Mouse (Mus musculus): ENCODE measurements around the gene Inafm2. TPM values are rescaled to one million over a fixed set of nuclear protein-coding genes. Genes with fewer than 3 reads are reported as not detected.

Inafm2 gene
- polyA plus RNA-seq, 1 experiment from 2014 or later, result 22.9 TPM

DNA sequence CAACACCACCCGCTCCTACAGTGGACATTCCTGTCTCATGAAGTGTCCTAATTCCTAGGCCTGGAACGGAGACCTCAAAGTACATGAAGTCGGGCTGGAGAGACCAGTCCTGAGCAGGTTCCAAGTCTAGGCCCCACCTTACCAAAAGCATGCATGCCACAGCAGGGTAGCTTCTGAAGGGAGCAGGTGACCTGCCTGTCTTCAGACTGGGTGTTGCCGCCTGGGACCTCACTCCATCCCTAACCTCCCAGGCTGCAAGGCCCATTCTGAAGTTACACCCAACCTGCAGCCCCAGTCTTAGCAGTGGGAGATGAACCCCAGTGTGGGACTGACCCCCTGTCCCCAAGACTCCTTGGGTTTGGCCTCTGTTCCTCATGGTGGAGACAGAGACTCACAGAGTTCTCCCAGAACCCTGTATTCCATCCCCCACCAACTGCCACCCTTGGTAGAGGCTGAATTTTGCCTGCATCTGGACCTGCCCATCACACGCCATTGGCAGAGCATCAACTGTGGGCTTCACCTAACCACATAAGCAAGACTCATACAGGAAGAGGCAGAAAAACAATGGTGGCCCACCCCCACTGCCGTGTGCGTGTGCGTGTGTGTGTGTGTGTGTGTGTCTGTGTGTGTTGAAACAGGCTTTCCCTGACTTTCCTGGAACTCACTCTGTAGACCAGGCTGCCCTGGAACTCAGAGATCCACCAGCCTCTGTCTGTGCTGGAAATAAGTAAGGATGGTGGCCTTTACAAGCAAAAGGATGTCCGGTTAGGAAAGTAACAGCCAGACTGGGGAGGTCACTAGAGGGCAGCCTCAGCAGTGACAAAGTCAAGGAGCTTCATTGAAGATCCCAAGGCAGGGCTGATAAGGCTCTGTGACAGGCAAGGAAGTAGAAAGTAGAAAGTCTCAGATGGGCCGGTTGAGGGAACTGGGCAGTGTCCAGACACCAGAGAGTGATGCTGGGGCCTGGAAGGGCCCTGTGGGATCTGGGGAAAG lies 20.8 kb downstream of the Inafm2 start:
- no peak overlapping the region; the same call in 1 of the 2 replicates for H3K27ac ChIP-seq
- WGBS, result 75% methylated on average over 10 of the region's 10 CpGs
- peaks cover 37% of the 10 kb centered on the region for H3K4me1 ChIP-seq (replicated peaks)
- no peak for DNase-seq (ENCODE audit: low spot score)
- H3K36me3 ChIP-seq, result no peaks in the 10 kb centered on the region
- H3K9me3 ChIP-seq, result no peaks in the 10 kb centered on the region
- peaks cover 37% of the 10 kb centered on the region for H3K27me3 ChIP-seq (ENCODE audit: insufficient read depth, poor library complexity, severe bottlenecking)
- no peak overlapping the region for H3K4me3 ChIP-seq

DNA sequence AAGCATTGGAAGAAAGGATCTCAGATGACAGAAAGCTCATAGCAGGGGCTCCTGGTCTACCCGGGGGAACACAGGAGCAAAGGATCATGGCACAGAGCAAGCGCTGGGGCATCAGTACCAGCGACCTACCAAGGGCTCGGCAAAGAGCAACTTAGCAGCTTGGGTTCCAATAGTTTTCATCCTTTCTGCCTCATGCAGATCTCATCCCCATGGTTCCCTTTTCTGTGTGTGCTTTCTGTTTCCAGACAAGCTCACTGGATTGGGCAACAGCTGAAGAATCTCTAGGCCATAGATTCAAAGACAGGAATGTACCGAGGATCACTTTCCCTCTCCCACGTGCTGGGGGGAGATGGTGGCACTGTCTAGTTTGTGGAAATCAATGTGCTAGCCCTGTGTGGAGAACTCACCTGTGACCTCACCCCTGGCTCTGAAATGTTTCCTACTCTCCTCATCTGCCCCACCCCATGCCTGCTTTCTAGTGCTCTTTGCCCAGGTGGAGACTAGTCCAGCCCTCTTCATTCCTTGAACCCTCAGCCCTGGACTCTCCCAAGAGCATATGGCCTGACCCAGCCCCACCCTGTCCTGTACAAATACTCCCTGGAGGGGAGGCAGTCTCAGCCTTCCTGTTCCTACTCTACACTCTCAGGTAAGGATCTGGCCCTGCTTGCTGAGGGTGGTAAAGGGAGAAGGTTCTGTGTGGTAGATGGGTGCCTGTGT lies 26.8 kb downstream of the Inafm2 start, which contains the start of gene Phgr1:
TSS of gene Phgr1 (plus strand) at position 612 of the 717 bp plus-strand sequence.
- DNase-seq (ENCODE audit: low spot score), result no peak
- WGBS, result 75% methylated on average over 6 of the region's 6 CpGs
- no peak within 1 kb of the TSS for H3K4me3 ChIP-seq
- H3K27me3 ChIP-seq (ENCODE audit: insufficient read depth, poor library complexity, severe bottlenecking), result no peaks in the 10 kb centered on the region
- no peak within 1 kb of the TSS for H3K27ac ChIP-seq
- H3K36me3 ChIP-seq, result no peaks in the 10 kb centered on the region
- no peaks in the 10 kb centered on the region for H3K9me3 ChIP-seq
- H3K4me1 ChIP-seq (replicated peaks), result 0 out of 2 replicates have a peak, but pooled peaks cover 2% of the 10 kb centered on the region

DNA sequence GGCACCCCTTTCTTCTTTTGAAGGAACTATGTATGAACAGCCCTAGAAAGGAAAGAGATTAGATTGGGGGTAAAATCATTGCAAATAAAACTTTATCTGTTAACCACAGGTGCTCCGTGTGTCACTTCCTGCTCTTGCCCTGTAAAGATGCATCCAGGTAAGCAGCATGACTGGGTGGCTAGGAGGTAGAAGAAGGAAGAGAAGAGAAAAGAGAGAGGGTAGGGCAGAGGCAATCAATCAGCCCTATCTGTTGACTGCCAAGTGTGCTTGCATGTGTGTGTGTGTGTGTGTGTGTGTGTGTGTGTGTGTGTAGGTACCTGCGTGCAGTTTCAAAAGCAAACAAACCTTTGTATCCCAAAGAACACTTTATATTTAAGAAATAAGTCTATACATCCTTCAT lies 29.0 kb downstream of the Inafm2 start:
- H3K27me3 ChIP-seq (ENCODE audit: insufficient read depth, poor library complexity, severe bottlenecking), result peaks cover 4% of the 10 kb centered on the region; the same call in 1 of the 2 replicates
- H3K27ac ChIP-seq, result no peak overlapping the region
- H3K4me3 ChIP-seq, result no peak overlapping the region
- H3K36me3 ChIP-seq, result no peaks in the 10 kb centered on the region
- DNase-seq (ENCODE audit: low spot score), result no peak
- H3K4me1 ChIP-seq (replicated peaks), result peaks cover 10% of the 10 kb centered on the region
- H3K9me3 ChIP-seq, result no peaks in the 10 kb centered on the region
- WGBS, result 89% methylated on average over 2 of the region's 2 CpGs

DNA sequence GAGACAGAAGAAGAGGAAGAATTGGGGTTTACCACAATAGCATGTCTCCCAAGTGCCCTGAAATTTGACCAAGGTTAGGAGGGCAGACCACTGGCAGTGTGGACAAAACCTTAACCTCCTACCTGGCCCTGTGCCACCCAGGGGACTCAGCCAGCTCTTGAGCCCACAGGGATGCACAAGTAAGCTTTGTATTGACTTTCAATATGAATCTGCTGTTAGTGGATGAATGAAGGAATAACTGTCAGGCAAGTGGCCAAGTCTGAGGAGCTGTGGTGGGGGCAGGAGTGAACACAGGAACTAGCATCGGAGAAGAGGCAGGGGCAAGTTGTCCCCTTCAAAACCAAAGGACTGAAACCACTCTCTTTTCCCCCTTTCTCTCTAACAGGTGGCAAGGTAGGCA lies 29.8 kb downstream of the Inafm2 start:
- 82% methylated on average over 1 of the region's 1 CpGs for WGBS
- DNase-seq (ENCODE audit: low spot score), result no peak

DNA sequence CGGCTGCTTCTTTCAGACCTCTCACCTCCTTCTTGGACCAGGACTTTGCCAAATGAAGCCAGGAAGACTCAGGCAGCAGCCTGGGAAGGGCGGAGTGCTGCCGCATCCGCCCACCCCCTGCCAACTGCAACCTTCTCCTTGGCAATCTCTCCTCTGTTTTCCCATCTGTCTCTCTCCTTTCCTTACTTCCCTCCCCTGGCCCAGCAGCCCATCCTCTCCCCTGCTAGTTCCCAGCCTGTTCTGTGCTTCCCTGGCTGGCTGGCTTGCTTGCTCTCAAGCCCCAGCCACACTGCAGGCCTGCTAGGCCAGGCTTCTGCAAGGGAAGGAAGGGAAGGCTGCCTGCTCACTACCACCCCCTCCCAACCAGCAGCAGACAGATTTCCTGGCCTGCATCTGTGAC lies 30.3 kb downstream of the Inafm2 start:
- Histone ChIP-seq H3K27me3 (ENCODE audit: insufficient read depth, poor library complexity, severe bottlenecking) (peaks cover 14% of the 10 kb centered on the region), H3K4me3 (no peak overlapping the region), H3K4me1 (replicated peaks) (peaks cover 18% of the 10 kb centered on the region), H3K36me3 (no peaks in the 10 kb centered on the region), H3K27ac (no peak overlapping the region), H3K9me3 (no peaks in the 10 kb centered on the region)
- DNase-seq (ENCODE audit: low spot score), result no peak
- WGBS, result 80% methylated on average over 4 of the region's 4 CpGs

More for the DNA sequence above, 29.8 kb downstream of the Inafm2 start:
- Histone ChIP-seq H3K36me3 (no peaks in the 10 kb centered on the region), H3K27me3 (ENCODE audit: insufficient read depth, poor library complexity, severe bottlenecking) (peaks cover 10% of the 10 kb centered on the region), H3K9me3 (no peaks in the 10 kb centered on the region), H3K4me3 (no peak overlapping the region), H3K27ac (no peak overlapping the region), H3K4me1 (replicated peaks) (peaks cover 18% of the 10 kb centered on the region)

DNA sequence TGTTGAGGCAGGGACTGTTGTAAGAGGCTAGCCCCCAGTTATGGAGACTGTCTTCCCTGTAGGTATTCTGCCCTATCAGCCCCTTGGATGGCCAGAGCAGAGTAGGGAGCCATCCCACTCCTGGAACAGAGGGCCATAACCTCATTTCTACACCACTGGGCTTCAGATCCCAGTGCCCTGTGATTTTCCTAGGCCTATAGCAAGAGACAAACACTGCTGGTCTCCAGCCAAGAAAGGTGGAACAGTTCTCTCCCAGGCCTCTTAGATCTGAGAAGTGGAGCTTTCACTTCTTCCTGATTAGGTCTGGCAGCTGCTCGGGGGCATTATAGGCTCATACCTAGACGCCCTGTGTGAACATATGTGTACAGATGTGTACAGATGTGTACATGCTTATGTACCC lies 30.7 kb downstream of the Inafm2 start:
- no peaks in the 10 kb centered on the region for H3K9me3 ChIP-seq
- H3K4me3 ChIP-seq, result no peak overlapping the region
- no peak overlapping the region for H3K27ac ChIP-seq
- H3K4me1 ChIP-seq (replicated peaks), result peaks cover 18% of the 10 kb centered on the region
- no peak for DNase-seq (ENCODE audit: low spot score)
- no peaks in the 10 kb centered on the region for H3K36me3 ChIP-seq
- peaks cover 17% of the 10 kb centered on the region for H3K27me3 ChIP-seq (ENCODE audit: insufficient read depth, poor library complexity, severe bottlenecking)
- 86% methylated on average over 2 of the region's 2 CpGs for WGBS

DNA sequence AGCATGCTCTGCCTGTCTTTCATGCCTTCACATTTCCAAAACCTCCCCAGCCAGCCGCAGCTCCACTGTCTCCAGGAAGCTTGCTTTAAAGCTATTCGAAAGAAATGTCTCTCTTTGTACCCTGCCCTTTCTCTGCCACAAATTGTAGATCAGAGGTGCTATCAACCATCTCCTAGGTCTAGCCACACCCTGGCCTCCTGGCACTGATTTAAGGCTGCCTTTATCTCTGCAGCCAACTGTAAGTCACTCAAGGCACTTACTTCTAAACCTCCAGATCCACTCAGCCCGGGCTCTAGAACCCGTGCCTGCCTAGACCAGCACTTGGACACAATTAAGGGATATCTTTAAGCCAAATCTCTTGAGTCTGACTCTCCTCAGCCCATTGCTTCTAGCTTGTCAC lies 32.9 kb downstream of the Inafm2 start:
- Histone ChIP-seq H3K9me3 (no peaks in the 10 kb centered on the region), H3K4me1 (replicated peaks) (peaks cover 18% of the 10 kb centered on the region), H3K27ac (no peak overlapping the region), H3K27me3 (ENCODE audit: insufficient read depth, poor library complexity, severe bottlenecking) (peaks cover 17% of the 10 kb centered on the region), H3K36me3 (no peaks in the 10 kb centered on the region), H3K4me3 (no peak overlapping the region)
- WGBS, result 80% methylated on average over 4 of the region's 4 CpGs
- DNase-seq (ENCODE audit: low spot score), result no peak

DNA sequence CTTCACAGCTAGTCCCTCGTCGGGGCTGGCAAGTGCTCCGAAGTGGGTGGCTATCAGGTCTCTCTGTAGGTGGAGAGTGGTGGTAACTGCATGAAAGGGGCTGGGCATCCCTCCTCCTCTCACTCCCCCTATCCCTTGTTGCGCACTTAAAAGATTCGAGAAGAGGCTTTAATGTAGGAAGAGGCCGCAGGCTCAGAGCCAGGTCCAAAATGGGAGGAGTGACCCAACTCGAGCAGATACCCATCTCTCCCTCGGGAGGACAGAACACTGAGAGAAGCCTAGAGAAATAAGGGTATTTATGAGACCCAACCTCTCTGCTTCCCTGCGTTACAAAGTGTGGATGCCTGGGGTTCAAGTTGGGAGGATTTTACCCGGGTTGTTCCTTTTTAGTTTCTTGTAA lies 33.5 kb downstream of the Inafm2 start:
- Histone ChIP-seq H3K4me3 (peak overlapping the region; percentile 50), H3K4me1 (replicated peaks) (peaks cover 18% of the 10 kb centered on the region), H3K27ac (peak overlapping the region; percentile 84), H3K9me3 (no peaks in the 10 kb centered on the region), H3K36me3 (no peaks in the 10 kb centered on the region), H3K27me3 (ENCODE audit: insufficient read depth, poor library complexity, severe bottlenecking) (peaks cover 17% of the 10 kb centered on the region)
- DNase-seq (ENCODE audit: low spot score), result no peak
- 9% methylated on average over 10 of the region's 10 CpGs for WGBS

DNA sequence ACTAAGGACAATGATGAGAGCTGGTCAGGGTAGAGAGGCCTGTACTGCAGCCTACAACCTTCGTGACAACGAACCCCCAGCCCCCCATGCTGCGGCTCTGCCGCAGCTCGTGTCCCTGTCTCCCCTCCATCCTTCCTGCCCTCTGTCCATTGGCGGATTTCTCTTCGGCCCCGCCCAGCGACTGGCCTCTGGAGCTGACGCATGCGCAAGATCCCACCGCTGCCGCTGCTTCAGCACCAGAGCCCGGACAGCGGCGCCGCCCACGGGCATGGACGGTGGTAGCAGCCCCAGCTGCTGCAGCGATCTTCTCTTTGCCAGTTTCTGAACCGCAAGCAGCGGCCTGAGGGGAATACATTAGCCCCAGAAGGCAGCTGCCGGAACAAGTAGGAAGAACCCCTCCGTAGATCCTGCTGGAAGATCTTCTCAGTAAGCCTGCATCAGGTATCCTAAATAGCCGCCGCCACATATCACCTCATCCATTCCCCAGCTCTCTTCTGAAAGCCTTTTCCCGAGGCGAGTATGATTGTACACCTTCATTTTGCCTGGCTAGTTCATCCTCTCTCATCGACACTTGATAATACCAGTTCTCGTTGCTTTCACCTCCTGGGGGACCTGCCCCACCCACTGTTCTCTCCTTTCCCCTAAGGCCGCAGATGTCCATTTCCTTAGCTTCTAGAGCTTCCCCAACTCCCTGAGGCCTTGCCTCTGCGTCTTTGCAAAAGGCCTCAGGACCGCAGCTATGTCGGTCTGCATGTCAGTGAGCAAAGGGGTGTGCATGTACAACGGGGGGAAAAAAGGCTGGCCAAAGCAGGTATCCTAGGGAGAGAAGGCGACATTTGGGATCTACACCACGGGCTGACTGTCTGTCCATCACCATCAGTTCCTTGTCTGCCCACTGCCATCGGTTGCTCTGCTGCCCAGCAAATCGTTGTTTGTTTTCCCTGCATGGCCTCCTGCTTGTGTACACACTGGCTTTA lies 34.2 kb downstream of the Inafm2 start, which contains the start of gene Disp2:
TSS of gene Disp2 (plus strand) at position 216 of the 977 bp plus-strand sequence.
- no peaks in the 10 kb centered on the region for H3K36me3 ChIP-seq
- H3K4me3 ChIP-seq, result peak within 1 kb of the TSS; percentile 50
- H3K9me3 ChIP-seq, result no peaks in the 10 kb centered on the region
- peaks cover 18% of the 10 kb centered on the region for H3K4me1 ChIP-seq (replicated peaks)
- H3K27ac ChIP-seq, result peak within 1 kb of the TSS; percentile 84
- 11% methylated on average over 39 of the region's 39 CpGs for WGBS
- peaks cover 17% of the 10 kb centered on the region for H3K27me3 ChIP-seq (ENCODE audit: insufficient read depth, poor library complexity, severe bottlenecking)
- peak; percentile 96 for DNase-seq (ENCODE audit: low spot score)

DNA sequence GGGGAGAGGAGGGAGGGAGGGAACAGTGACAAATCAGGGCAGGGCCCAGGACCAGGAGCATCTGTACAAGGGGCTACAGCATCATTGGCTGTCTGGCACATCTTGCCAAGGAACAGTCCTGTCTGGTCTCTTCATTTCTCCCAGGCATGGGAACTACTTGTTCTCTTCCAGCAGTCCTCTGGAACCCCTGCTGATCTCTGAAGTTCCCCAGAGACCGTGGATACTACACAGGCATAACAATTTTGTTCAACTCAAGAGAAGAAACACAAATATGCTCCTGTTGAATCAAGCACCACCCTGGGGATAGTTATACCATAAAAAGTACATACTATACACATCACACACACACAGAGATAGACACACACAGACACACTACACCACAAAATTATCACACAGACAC lies 35.6 kb downstream of the Inafm2 start:
- Histone ChIP-seq H3K27ac (no peak overlapping the region), H3K4me3 (no peak overlapping the region), H3K9me3 (no peaks in the 10 kb centered on the region), H3K4me1 (replicated peaks) (peaks cover 16% of the 10 kb centered on the region), H3K36me3 (no peaks in the 10 kb centered on the region), H3K27me3 (ENCODE audit: insufficient read depth, poor library complexity, severe bottlenecking) (peaks cover 17% of the 10 kb centered on the region)
- no peak for DNase-seq (ENCODE audit: low spot score)
- 33% methylated on average over 1 of the region's 1 CpGs for WGBS

DNA sequence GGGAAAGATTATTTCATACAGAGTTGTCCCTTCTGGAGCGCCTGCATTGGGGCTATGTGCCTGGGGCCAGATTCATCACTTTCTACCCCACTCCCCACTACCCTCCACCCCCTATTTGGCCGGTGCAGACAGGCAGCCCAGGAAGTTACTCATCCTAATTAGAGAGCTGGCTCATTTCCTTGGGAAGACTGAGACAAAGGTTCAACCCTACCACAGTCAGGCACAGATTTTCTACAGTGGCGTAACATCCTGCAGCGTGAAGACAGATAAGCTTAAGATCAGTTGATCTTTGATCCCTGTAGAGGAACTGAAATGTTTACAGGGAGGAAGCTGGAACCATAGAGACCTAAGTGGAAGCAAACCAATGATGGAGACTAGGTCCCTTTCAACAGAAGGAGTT lies 36.7 kb downstream of the Inafm2 start:
- Histone ChIP-seq H3K27ac (no peak overlapping the region), H3K4me1 (replicated peaks) (peaks cover 16% of the 10 kb centered on the region), H3K9me3 (no peaks in the 10 kb centered on the region), H3K4me3 (no peak overlapping the region), H3K36me3 (peaks cover 2% of the 10 kb centered on the region; the same call in 1 of the 2 replicates), H3K27me3 (ENCODE audit: insufficient read depth, poor library complexity, severe bottlenecking) (peaks cover 19% of the 10 kb centered on the region)
- no peak for DNase-seq (ENCODE audit: low spot score)
- 78% methylated on average over 4 of the region's 4 CpGs for WGBS

DNA sequence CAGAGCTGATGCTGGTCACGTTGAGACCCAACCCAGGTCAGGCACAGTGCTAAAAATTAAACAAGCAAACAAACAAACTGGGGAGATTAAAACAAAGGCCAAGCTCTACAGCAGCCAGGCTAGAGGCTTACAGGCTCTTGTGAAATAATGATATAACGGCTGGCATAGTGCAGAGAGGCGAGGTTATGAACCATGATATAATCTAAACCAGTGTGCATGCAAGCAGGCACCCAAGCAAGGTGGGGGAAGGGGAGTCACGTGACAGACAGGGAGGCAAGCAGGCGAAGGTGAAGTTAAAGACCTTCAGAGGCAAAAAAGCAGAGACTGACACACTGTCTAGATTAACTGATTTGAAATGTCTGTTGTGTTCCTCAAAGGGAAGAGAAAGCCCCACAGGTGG lies 37.5 kb downstream of the Inafm2 start:
- Histone ChIP-seq H3K27ac (no peak overlapping the region), H3K4me3 (no peak overlapping the region), H3K36me3 (peaks cover 5% of the 10 kb centered on the region; the same call in 1 of the 2 replicates), H3K27me3 (ENCODE audit: insufficient read depth, poor library complexity, severe bottlenecking) (peaks cover 27% of the 10 kb centered on the region), H3K4me1 (replicated peaks) (peaks cover 16% of the 10 kb centered on the region), H3K9me3 (no peaks in the 10 kb centered on the region)
- 68% methylated on average over 5 of the region's 5 CpGs for WGBS
- no peak for DNase-seq (ENCODE audit: low spot score)

All from hindbrain, embryonic 10.5 days (tissue).